Mouse (Mus musculus): ENCODE results near the gene Acot6. TPM values are rescaled to one million over a fixed set of nuclear protein-coding genes. Genes with fewer than 3 reads are reported as not detected.

The Acot6 gene
- 1.7 TPM for polyA plus RNA-seq (2015; fragmentation: Illumina TruSeq; extraction: RNeasy Lipid Tissue Mini Kit (QIAGEN cat#74804); ENCODE audit: insufficient read depth, low replicate concordance)

GRCm38 (mm10) chr12:84100604-84101492 lies at the start of gene Acot6:
Acot6 (plus strand) TSS chr12:84100654.

GRCm38 (mm10) chr12:84051937-84052474 lies 48.4 kb upstream of the Acot6 start, which contains the start of gene Acot3:
Acot3 (plus strand) TSS chr12:84052144.

GRCm38 (mm10) chr12:84068986-84069385 lies 31.5 kb upstream of the Acot6 start, which contains the start of gene Acot5:
Acot5 (plus strand) TSS chr12:84069325.

GRCm38 (mm10) chr12:84114153-84114994 lies 13.9 kb downstream of the Acot6 start, which contains the start of gene Dnal1:
Dnal1 (plus strand) TSS chr12:84114366.

GRCm38 (mm10) chr12:84147954-84148621 lies 47.6 kb downstream of the Acot6 start, which contains the start of gene Pnma1:
Pnma1 (minus strand) TSS chr12:84148489.

Other genes starting within 250 kb of the Acot6 start
- 30.5 TPM for gene Numb, start 178.7 kb upstream of the Acot6 start, polyA plus RNA-seq (2015; fragmentation: Illumina TruSeq; extraction: RNeasy Lipid Tissue Mini Kit (QIAGEN cat#74804); ENCODE audit: insufficient read depth, low replicate concordance)
- 8.1 TPM for gene Riox1, start 150.0 kb upstream of the Acot6 start, polyA plus RNA-seq (2015; fragmentation: Illumina TruSeq; extraction: RNeasy Lipid Tissue Mini Kit (QIAGEN cat#74804); ENCODE audit: insufficient read depth, low replicate concordance)
- gene Heatr4, start 115.8 kb upstream of the Acot6 start, polyA plus RNA-seq (2015; fragmentation: Illumina TruSeq; extraction: RNeasy Lipid Tissue Mini Kit (QIAGEN cat#74804); ENCODE audit: insufficient read depth, low replicate concordance) = not detected
- 3.1 TPM for gene Acot2, start 112.8 kb upstream of the Acot6 start, polyA plus RNA-seq (2015; fragmentation: Illumina TruSeq; extraction: RNeasy Lipid Tissue Mini Kit (QIAGEN cat#74804); ENCODE audit: insufficient read depth, low replicate concordance)
- gene Acot1, start 91.2 kb upstream of the Acot6 start, polyA plus RNA-seq (2015; fragmentation: Illumina TruSeq; extraction: RNeasy Lipid Tissue Mini Kit (QIAGEN cat#74804); ENCODE audit: insufficient read depth, low replicate concordance) = 8.4 TPM
- 0.36 TPM for gene Acot4, start 62.3 kb upstream of the Acot6 start, polyA plus RNA-seq (2015; fragmentation: Illumina TruSeq; extraction: RNeasy Lipid Tissue Mini Kit (QIAGEN cat#74804); ENCODE audit: insufficient read depth, low replicate concordance)
- gene Gm49366, start 61.7 kb upstream of the Acot6 start, polyA plus RNA-seq (2015; fragmentation: Illumina TruSeq; extraction: RNeasy Lipid Tissue Mini Kit (QIAGEN cat#74804); ENCODE audit: insufficient read depth, low replicate concordance) = not detected
- not detected for gene Acot3, start 48.5 kb upstream of the Acot6 start, polyA plus RNA-seq (2015; fragmentation: Illumina TruSeq; extraction: RNeasy Lipid Tissue Mini Kit (QIAGEN cat#74804); ENCODE audit: insufficient read depth, low replicate concordance)
- not detected for gene Acot5, start 31.3 kb upstream of the Acot6 start, polyA plus RNA-seq (2015; fragmentation: Illumina TruSeq; extraction: RNeasy Lipid Tissue Mini Kit (QIAGEN cat#74804); ENCODE audit: insufficient read depth, low replicate concordance)
- 3.0 TPM for gene Dnal1, start 13.7 kb downstream of the Acot6 start, polyA plus RNA-seq (2015; fragmentation: Illumina TruSeq; extraction: RNeasy Lipid Tissue Mini Kit (QIAGEN cat#74804); ENCODE audit: insufficient read depth, low replicate concordance)
- gene Pnma1, start 47.8 kb downstream of the Acot6 start, polyA plus RNA-seq (2015; fragmentation: Illumina TruSeq; extraction: RNeasy Lipid Tissue Mini Kit (QIAGEN cat#74804); ENCODE audit: insufficient read depth, low replicate concordance) = 0.25 TPM
- gene Elmsan1, start 118.2 kb downstream of the Acot6 start, polyA plus RNA-seq (2015; fragmentation: Illumina TruSeq; extraction: RNeasy Lipid Tissue Mini Kit (QIAGEN cat#74804); ENCODE audit: insufficient read depth, low replicate concordance) = 32.6 TPM
- gene Ptgr2, start 184.6 kb downstream of the Acot6 start, polyA plus RNA-seq (2015; fragmentation: Illumina TruSeq; extraction: RNeasy Lipid Tissue Mini Kit (QIAGEN cat#74804); ENCODE audit: insufficient read depth, low replicate concordance) = 42.3 TPM
- gene Zfp410, start 216.2 kb downstream of the Acot6 start, polyA plus RNA-seq (2015; fragmentation: Illumina TruSeq; extraction: RNeasy Lipid Tissue Mini Kit (QIAGEN cat#74804); ENCODE audit: insufficient read depth, low replicate concordance) = 50.4 TPM

Data from spleen, adult 10 weeks (tissue).